Mouse (Mus musculus): Measurements from ENCODE around the gene Snn.

Snn gene

GRCm38 (mm10) chr16:11047130-11047529 is 13.6 kb upstream of the Snn start:
- DNase-seq (ENCODE audit: low spot score): no peak

GRCm38 (mm10) chr16:11050226-11050625 is 10.5 kb upstream of the Snn start:
- no peak for DNase-seq (ENCODE audit: low spot score)

- no peak for DNase-seq (ENCODE audit: low spot score)
These were observed 9.6 kb upstream of the Snn start for GRCm38 (mm10) chr16:11051134-11051533.

GRCm38 (mm10) chr16:11054409-11054808 is 6.3 kb upstream of the Snn start:
- no peak for DNase-seq (ENCODE audit: low spot score)

- no peak for DNase-seq (ENCODE audit: low spot score)
These were observed 5.9 kb upstream of the Snn start for GRCm38 (mm10) chr16:11054871-11055270.

GRCm38 (mm10) chr16:11055916-11056315 is 4.8 kb upstream of the Snn start:
- no peak for DNase-seq (ENCODE audit: low spot score)

- DNase-seq (ENCODE audit: low spot score): peak; percentile 91
These were observed 2.3 kb downstream of the Snn start for GRCm38 (mm10) chr16:11062794-11063721.

GRCm38 (mm10) chr16:11064341-11064740 is 3.6 kb downstream of the Snn start:
- DNase-seq (ENCODE audit: low spot score): no peak

- DNase-seq (ENCODE audit: low spot score): no peak
These were observed 4.0 kb downstream of the Snn start for GRCm38 (mm10) chr16:11064742-11065141.

GRCm38 (mm10) chr16:11065431-11065830 is 4.7 kb downstream of the Snn start:
- no peak for DNase-seq (ENCODE audit: low spot score)

- peak; percentile 99 for DNase-seq (ENCODE audit: low spot score)
These were observed 5.5 kb downstream of the Snn start, which contains the start of gene Litaf for GRCm38 (mm10) chr16:11066029-11066832. TSS of gene Litaf (minus strand) at chr16:11066157.

- peak; percentile 56 for DNase-seq (ENCODE audit: low spot score)
These were observed 6.1 kb downstream of the Snn start for GRCm38 (mm10) chr16:11066833-11067191.

GRCm38 (mm10) chr16:11068666-11069065 is 7.9 kb downstream of the Snn start:
- no peak for DNase-seq (ENCODE audit: low spot score)

- no peak for DNase-seq (ENCODE audit: low spot score)
These were observed 8.5 kb downstream of the Snn start for GRCm38 (mm10) chr16:11069271-11069670.

- peak; percentile 58 for DNase-seq (ENCODE audit: low spot score)
These were observed 9.1 kb downstream of the Snn start for GRCm38 (mm10) chr16:11069710-11070420.

- peak; percentile 64 for DNase-seq (ENCODE audit: low spot score)
These were observed 10.4 kb downstream of the Snn start for GRCm38 (mm10) chr16:11071176-11071575.

GRCm38 (mm10) chr16:11071887-11072286 is 11.1 kb downstream of the Snn start:
- DNase-seq (ENCODE audit: low spot score): no peak

GRCm38 (mm10) chr16:11072454-11072853 is 11.7 kb downstream of the Snn start:
- no peak for DNase-seq (ENCODE audit: low spot score)

GRCm38 (mm10) chr16:11073060-11073459 is 12.3 kb downstream of the Snn start:
- DNase-seq (ENCODE audit: low spot score): peak; percentile 79

GRCm38 (mm10) chr16:11077601-11078201 is 17.0 kb downstream of the Snn start:
- no peak for DNase-seq (ENCODE audit: low spot score)

GRCm38 (mm10) chr16:11078216-11078869 is 17.6 kb downstream of the Snn start:
- DNase-seq (ENCODE audit: low spot score): no peak
